Mouse (Mus musculus): ENCODE results near the gene Clasp2. TPM values are rescaled to one million over a fixed set of nuclear protein-coding genes. Genes with fewer than 3 reads are reported as not detected.
"Not testable (repeated sequence)": the region's sequence is repeated elsewhere in the genome, so short reads cannot be mapped to it uniquely, and the experiment has no call there.

The Clasp2 gene
- polyA plus RNA-seq, 1 experiment from 2014 or later: 117 TPM

DNA sequence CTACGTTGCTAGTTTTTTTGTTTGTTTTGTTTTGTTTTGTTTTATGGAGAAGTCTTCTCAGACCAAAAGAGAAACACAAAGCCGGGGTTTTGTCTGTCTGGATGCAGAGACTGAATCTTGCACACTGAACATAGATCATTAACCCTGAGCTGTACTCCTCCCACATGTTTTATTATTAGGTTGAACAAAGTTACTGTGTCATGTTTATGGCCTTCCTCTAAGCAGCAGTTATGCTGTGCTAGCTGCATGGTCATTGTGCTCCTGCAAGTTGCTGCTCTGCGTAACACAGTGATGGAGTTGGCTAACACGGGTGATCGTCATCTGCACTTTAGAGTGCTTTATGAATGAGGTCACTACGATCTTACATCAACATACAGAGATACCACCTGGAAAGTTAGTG, 21.1 kb downstream of the Clasp2 start:
- H3K9ac ChIP-seq: no peak overlapping the region

GRCm38 (mm10) chr9:113763123-113763522, 21.9 kb downstream of the Clasp2 start:
- Histone ChIP-seq H3K9me3 (no peaks in the 10 kb centered on the region), H3K27me3 (no peaks in the 10 kb centered on the region), H3K36me3 (no peaks in the 10 kb centered on the region), H3K4me2 (no peak overlapping the region), H3K4me1 (replicated peaks) (no peaks in the 10 kb centered on the region), H3K9ac (no peak overlapping the region), H3K4me3 (no peak overlapping the region), H3K27ac (replicated peaks) (no peak overlapping the region)
- 91% methylated on average over 3 of the region's 4 CpGs for WGBS
- ATAC-seq (ENCODE audit: low FRiP score, low read depth): no peak

More for the DNA sequence above, 21.1 kb downstream of the Clasp2 start:
- Histone ChIP-seq H3K4me1 (replicated peaks) (no peaks in the 10 kb centered on the region), H3K9me3 (no peaks in the 10 kb centered on the region), H3K4me2 (no peak overlapping the region), H3K36me3 (no peaks in the 10 kb centered on the region), H3K27ac (replicated peaks) (no peak overlapping the region), H3K4me3 (no peak overlapping the region), H3K27me3 (no peaks in the 10 kb centered on the region)
- no peak for ATAC-seq (ENCODE audit: low FRiP score, low read depth)
- 95% methylated on average over 6 of the region's 6 CpGs for WGBS

DNA sequence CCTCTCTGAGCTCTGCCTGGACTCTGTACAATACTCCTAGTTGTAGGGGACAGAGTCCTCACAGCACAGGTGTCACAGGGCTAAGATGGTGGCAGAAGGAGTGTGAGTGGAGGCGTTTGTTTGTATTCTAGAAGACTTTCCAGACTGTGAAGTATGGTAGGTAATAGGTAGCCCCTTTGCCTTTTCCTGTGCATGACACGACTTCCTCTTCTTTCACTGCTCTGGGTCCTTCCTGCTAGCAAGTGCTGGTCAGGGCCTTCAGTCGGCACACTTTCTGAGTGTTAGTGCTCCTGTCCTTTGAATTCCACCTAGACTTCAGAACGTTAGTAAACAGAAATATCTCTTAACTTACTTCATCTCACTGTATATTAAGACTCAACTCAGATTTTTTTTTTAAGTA, 29.4 kb downstream of the Clasp2 start:
- no peaks in the 10 kb centered on the region for H3K4me1 ChIP-seq (replicated peaks)
- no peak for ATAC-seq (ENCODE audit: low FRiP score, low read depth)
- no peaks in the 10 kb centered on the region for H3K9me3 ChIP-seq
- no peaks in the 10 kb centered on the region for H3K27me3 ChIP-seq
- H3K27ac ChIP-seq (replicated peaks): no peak overlapping the region
- WGBS: 93% methylated on average over 4 of the region's 4 CpGs
- no peaks in the 10 kb centered on the region for H3K36me3 ChIP-seq
- no peak overlapping the region for H3K9ac ChIP-seq
- H3K4me2 ChIP-seq: no peak overlapping the region
- no peak overlapping the region for H3K4me3 ChIP-seq

GRCm38 (mm10) chr9:113780863-113781262, 39.6 kb downstream of the Clasp2 start:
- Histone ChIP-seq H3K9me3 (no peaks in the 10 kb centered on the region), H3K36me3 (no peaks in the 10 kb centered on the region), H3K4me3 (no peak overlapping the region), H3K4me2 (no peak overlapping the region), H3K27me3 (no peaks in the 10 kb centered on the region), H3K4me1 (replicated peaks) (no peaks in the 10 kb centered on the region), H3K27ac (replicated peaks) (no peak overlapping the region), H3K9ac (no peak overlapping the region)
- ATAC-seq (ENCODE audit: low FRiP score, low read depth): no peak
- 87% methylated on average over 3 of the region's 3 CpGs for WGBS

DNA sequence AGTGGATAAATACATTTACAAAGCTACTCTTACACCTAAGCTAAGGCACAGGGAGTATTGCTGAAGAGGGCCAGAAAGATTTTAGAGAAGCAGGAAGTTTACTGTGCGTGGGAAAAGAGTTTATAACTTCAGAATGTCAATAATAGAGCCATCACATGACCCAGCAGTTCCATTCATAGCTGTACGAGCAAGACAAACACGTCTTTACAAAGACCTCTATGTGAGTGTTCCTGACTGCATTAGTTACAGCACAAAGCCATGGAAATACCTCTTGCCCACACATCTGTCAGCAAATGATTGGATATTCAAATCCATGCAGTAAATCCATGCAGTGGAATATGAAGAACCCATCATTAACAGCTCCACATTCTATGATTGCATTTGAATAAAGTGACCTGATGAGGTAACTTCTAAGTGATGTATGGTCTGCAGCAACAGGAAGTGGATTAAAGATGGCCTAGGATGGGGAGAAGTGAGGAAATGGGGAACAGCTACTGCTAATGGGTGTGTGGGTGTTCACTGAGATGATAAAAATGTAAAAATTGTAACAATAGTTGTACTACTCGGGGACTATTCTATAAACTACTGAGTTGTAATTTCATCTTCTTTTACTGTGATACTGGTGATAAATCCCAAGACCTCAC, 41.2 kb downstream of the Clasp2 start:
- no peaks in the 10 kb centered on the region for H3K27me3 ChIP-seq
- no peak overlapping the region for H3K27ac ChIP-seq (replicated peaks)
- 32% methylated on average over 4 of the region's 4 CpGs for WGBS
- no peaks in the 10 kb centered on the region for H3K4me1 ChIP-seq (replicated peaks)
- H3K4me2 ChIP-seq: no peak overlapping the region
- no peak for ATAC-seq (ENCODE audit: low FRiP score, low read depth)
- H3K4me3 ChIP-seq: no peak overlapping the region
- no peaks in the 10 kb centered on the region for H3K36me3 ChIP-seq
- H3K9me3 ChIP-seq: no peaks in the 10 kb centered on the region
- H3K9ac ChIP-seq: no peak overlapping the region

GRCm38 (mm10) chr9:113783674-113784073, 42.4 kb downstream of the Clasp2 start:
- H3K36me3 ChIP-seq: no peaks in the 10 kb centered on the region
- no peaks in the 10 kb centered on the region for H3K27me3 ChIP-seq
- H3K9me3 ChIP-seq: no peaks in the 10 kb centered on the region
- no peaks in the 10 kb centered on the region for H3K4me1 ChIP-seq (replicated peaks)
- H3K9ac ChIP-seq: no peak overlapping the region
- no peak for ATAC-seq (ENCODE audit: low FRiP score, low read depth)
- whole genome bisulfite sequencing: 58% methylated on average over 5 of the region's 5 CpGs
- no peak overlapping the region for H3K27ac ChIP-seq (replicated peaks)
- no peak overlapping the region for H3K4me3 ChIP-seq
- no peak overlapping the region for H3K4me2 ChIP-seq

- H3K9ac ChIP-seq; H3K4me3 ChIP-seq; ATAC-seq (ENCODE audit: low FRiP score, low read depth); H3K27me3 ChIP-seq; H3K4me2 ChIP-seq; H3K27ac ChIP-seq (replicated peaks); H3K36me3 ChIP-seq; H3K9me3 ChIP-seq: not testable (repeated sequence)
- H3K4me1 ChIP-seq (replicated peaks): peaks cover 18% of the 10 kb centered on the region
- WGBS: 56% methylated on average over 6 of the region's 6 CpGs
Observed at GRCm38 (mm10) chr9:113789283-113789682, 48.0 kb downstream of the Clasp2 start.

DNA sequence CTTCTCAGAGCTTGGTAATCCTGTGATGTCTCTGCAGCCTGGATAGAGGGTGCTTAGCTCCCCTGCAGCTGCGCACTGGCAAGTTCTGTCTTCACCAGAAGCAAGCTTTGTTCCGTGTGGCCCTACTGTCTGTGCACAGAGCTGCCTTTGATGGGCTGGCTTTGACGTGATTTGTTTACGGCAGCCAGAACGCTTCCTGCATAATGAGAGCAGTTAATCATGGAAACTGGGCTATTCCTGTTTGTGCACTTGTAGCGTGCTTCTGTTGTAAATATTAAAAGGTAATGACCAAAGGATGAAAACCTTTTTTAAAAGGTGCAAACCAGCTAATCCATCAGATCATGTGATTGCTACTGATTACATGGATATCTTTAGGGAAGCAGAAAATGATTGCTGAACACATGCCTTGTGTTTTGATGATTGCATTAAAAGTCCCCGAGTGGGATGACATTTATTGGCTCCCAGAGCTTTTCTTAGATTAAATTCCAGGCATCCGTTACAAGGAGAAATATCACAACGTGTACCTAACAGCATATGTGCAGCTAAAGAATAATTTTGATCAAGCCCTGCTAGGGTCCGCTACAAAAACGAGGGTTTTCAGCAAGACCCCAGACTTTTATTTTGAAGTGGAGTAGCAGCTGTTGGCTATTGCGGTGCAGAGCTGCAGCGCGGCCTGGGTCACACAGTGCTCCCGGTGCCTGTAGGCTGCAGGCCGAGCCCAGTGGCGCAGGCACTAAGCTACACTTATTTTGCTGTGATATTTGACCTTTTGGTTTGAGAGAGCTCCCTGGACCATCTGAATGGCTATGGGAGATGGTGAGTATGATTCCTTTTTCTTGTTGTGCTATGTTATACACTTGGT, 51.6 kb downstream of the Clasp2 start:
- Histone ChIP-seq H3K27ac (replicated peaks) (peak overlapping the region; percentile 93), H3K9me3 (no peaks in the 10 kb centered on the region), H3K36me3 (no peaks in the 10 kb centered on the region), H3K9ac (peak overlapping the region; percentile 64), H3K4me1 (replicated peaks) (peaks cover 36% of the 10 kb centered on the region), H3K4me2 (peak overlapping the region; percentile 74), H3K4me3 (peak overlapping the region; percentile 55), H3K27me3 (no peaks in the 10 kb centered on the region)
- under 1% methylated on average over 17 of the region's 17 CpGs for WGBS
- peak; percentile 95 for ATAC-seq (ENCODE audit: low FRiP score, low read depth)

- Histone ChIP-seq H3K9ac (peak overlapping the region; percentile 64), H3K9me3 (no peaks in the 10 kb centered on the region), H3K4me2 (peak overlapping the region; percentile 74), H3K27me3 (no peaks in the 10 kb centered on the region), H3K4me1 (replicated peaks) (peaks cover 37% of the 10 kb centered on the region), H3K27ac (replicated peaks) (peak overlapping the region; percentile 93), H3K4me3 (peak overlapping the region; percentile 55), H3K36me3 (no peaks in the 10 kb centered on the region)
- no peak for ATAC-seq (ENCODE audit: low FRiP score, low read depth)
- 7% methylated on average over 3 of the region's 3 CpGs for WGBS
Observed at GRCm38 (mm10) chr9:113793513-113793905, 52.2 kb downstream of the Clasp2 start.

- peak overlapping the region; percentile 74 for H3K4me2 ChIP-seq
- H3K4me3 ChIP-seq: peak overlapping the region; percentile 55
- H3K27me3 ChIP-seq: no peaks in the 10 kb centered on the region
- peaks cover 40% of the 10 kb centered on the region for H3K4me1 ChIP-seq (replicated peaks)
- peak overlapping the region; percentile 93; the same call in 1 of the 2 replicates for H3K27ac ChIP-seq (replicated peaks)
- WGBS: 56% methylated on average over 2 of the region's 2 CpGs
- H3K9ac ChIP-seq: peak overlapping the region; percentile 64
- H3K36me3 ChIP-seq: no peaks in the 10 kb centered on the region
- ATAC-seq (ENCODE audit: low FRiP score, low read depth): no peak
- H3K9me3 ChIP-seq: no peaks in the 10 kb centered on the region
Observed at GRCm38 (mm10) chr9:113793966-113794365, 52.7 kb downstream of the Clasp2 start.

DNA sequence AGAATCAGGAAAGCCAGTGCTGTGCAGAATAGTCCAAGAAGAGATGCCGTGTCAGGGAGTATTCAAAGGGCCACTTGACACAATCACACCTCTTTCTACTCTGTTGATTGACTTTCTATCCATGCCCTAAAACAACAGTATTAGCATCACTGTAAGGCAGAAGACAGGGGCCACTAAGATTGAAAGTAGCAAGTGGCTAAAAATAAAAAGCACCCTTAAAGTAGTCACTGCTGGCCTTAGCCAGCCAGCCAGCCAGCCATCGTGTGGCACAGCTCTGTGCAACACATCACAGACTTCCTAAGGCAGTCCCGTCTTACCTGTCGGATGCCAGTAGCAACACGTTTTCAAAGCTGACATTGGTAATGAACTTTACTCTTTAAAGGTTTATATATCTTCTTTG, 55.9 kb downstream of the Clasp2 start:
- Histone ChIP-seq H3K4me3 (no peak overlapping the region), H3K9me3 (no peaks in the 10 kb centered on the region), H3K4me2 (no peak overlapping the region), H3K27me3 (no peaks in the 10 kb centered on the region), H3K9ac (no peak overlapping the region), H3K4me1 (replicated peaks) (peaks cover 31% of the 10 kb centered on the region), H3K36me3 (no peaks in the 10 kb centered on the region), H3K27ac (replicated peaks) (no peak overlapping the region)
- 88% methylated on average over 5 of the region's 5 CpGs for WGBS
- no peak for ATAC-seq (ENCODE audit: low FRiP score, low read depth)

DNA sequence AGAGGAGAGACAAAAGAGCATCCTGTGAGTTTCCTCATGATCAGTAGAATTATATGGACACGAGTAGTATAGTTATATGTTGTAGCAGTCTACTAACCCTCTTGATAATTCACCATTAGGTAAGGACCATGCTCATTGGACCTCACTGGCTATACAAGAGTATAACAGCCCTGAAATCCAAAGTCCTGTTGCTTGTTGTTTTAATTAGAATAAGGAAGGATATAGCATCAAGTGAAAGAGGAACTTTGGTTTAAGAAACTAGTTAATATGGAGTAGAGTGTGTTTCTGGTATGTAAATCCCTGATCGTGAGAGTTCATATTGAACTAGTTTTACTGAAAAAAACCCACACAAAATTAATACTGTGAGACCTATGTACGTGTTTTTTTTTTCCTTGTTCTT, 59.4 kb downstream of the Clasp2 start:
- 91% methylated on average over 3 of the region's 3 CpGs for WGBS
- Histone ChIP-seq H3K4me2 (no peak overlapping the region), H3K9me3 (no peaks in the 10 kb centered on the region), H3K36me3 (no peaks in the 10 kb centered on the region), H3K9ac (no peak overlapping the region), H3K4me1 (replicated peaks) (peaks cover 20% of the 10 kb centered on the region), H3K4me3 (no peak overlapping the region), H3K27ac (replicated peaks) (no peak overlapping the region), H3K27me3 (no peaks in the 10 kb centered on the region)
- no peak for ATAC-seq (ENCODE audit: low FRiP score, low read depth)
